Mouse (Mus musculus) hindbrain, postnatal 0 days (tissue): ENCODE measurements at regions not wholly inside any gene's neighbourhood (a gene's known extent, or its start where the extent isn't known, plus 50 kb on each side); places are given as distances from the start of the nearest gene placed in this dataset.

ENCODE experiments used
- ATAC-seq: fragments of 200-750 bp; cut with Nextera tagmentation; 2 replicates; pipeline ENCODE4 v1.8.0; 2017; ENCODE audit warnings: mild to moderate bottlenecking, moderate TSS enrichment, moderate library complexity
- DNase-seq: peaks from one replicate; pipeline ENCODE4 v3.0.0-alpha.2; 2015; ENCODE audit warnings: low spot score
- H3K27ac ChIP-seq: fragments of 300-500 bp; sonication (generic); 2 replicates; pipeline ENCODE4 v1.5.1; 2014; ENCODE audit warnings: mild to moderate bottlenecking
- H3K27me3 ChIP-seq: fragments of 300-500 bp; sonication (generic); 2 replicates; pipeline ENCODE4 v1.6.1; 2014; ENCODE audit warnings: low read length, mixed read lengths; ENCODE audit not compliant: insufficient read depth
- H3K36me3 ChIP-seq: fragments of 300-500 bp; sonication (generic); 2 replicates; pipeline ENCODE4 v1.6.1; 2014; ENCODE audit warnings: low read length, mixed read lengths; ENCODE audit not compliant: insufficient read depth
- H3K4me1 ChIP-seq: fragments of 300-500 bp; sonication (generic); 2 replicates; pipeline ENCODE4 v1.6.1; 2014; ENCODE audit warnings: antibody characterized with exemption, low read length, mixed read lengths; ENCODE audit not compliant: insufficient read depth
- H3K4me2 ChIP-seq: fragments of 300-500 bp; sonication (generic); 2 replicates; pipeline ENCODE4 v1.6.1; 2014; ENCODE audit warnings: low read depth, mild to moderate bottlenecking, low read length, moderate library complexity, mixed read lengths
- H3K4me3 ChIP-seq: fragments of 300-500 bp; sonication (generic); 2 replicates; pipeline ENCODE4 v1.5.1; 2014; ENCODE audit warnings: low read length
- H3K9ac ChIP-seq: fragments of 300-500 bp; sonication (generic); replicated peaks from 2 replicates; pipeline ENCODE4 v1.6.1; 2014; ENCODE audit warnings: mild to moderate bottlenecking, low read length, moderate library complexity, mixed read lengths
- H3K9me3 ChIP-seq: fragments of 300-500 bp; sonication (generic); 2 replicates; pipeline ENCODE4 v1.6.1; 2016; ENCODE audit warnings: low read length, mixed read lengths
- CTCF ChIP-seq: IDR thresholded peaks from 2 replicates; pipeline ENCODE4 v1.5.1; 2016; ENCODE audit warnings: antibody characterized with exemption, control low read depth, low read depth
- WGBS: fragments of 180-500 bp; shearing (Covaris S2); extraction: QIAGEN DNeasy Blood & Tissue Kit; methylation state at CpG from one replicate; pipeline ENCODE4 v1.1.7; 2014; 5-methylcytosine and 5-hydroxymethylcytosine counted together

GRCm38 (mm10) chr1:137042414-137043010 is 82.3 kb upstream of the Nr5a2 start:
- Histone ChIP-seq H3K27me3 (no peaks in the 10 kb centered on the region), H3K9me3 (no peaks in the 10 kb centered on the region), H3K4me2 (no peak overlapping the region), H3K9ac (no peak overlapping the region), H3K4me3 (no peak overlapping the region), H3K36me3 (no peaks in the 10 kb centered on the region), H3K4me1 (no peaks in the 10 kb centered on the region), H3K27ac (no peak overlapping the region)
- DNase-seq = no peak
- no peak for TF ChIP-seq CTCF
- WGBS = 72% methylated on average over 17 of the region's 17 CpGs
- no peak for ATAC-seq

- no peaks in the 10 kb centered on the region for H3K36me3 ChIP-seq
- ATAC-seq (no peak), DNase-seq (no peak)
- WGBS = 74% methylated on average over 8 of the region's 8 CpGs
- TF ChIP-seq CTCF = no peak
- H3K9me3 ChIP-seq = no peaks in the 10 kb centered on the region
- no peak overlapping the region for H3K4me2 ChIP-seq
- H3K9ac ChIP-seq = no peak overlapping the region
- no peak overlapping the region for H3K4me3 ChIP-seq
- H3K27me3 ChIP-seq = no peaks in the 10 kb centered on the region
- H3K27ac ChIP-seq = no peak overlapping the region
- no peaks in the 10 kb centered on the region for H3K4me1 ChIP-seq
Measured at GRCm38 (mm10) chr1:137040898-137041297, 80.7 kb upstream of the Nr5a2 start.

GRCm38 (mm10) chr1:137034586-137034985 is 74.3 kb upstream of the Nr5a2 start:
- 91% methylated on average over 6 of the region's 6 CpGs for WGBS

GRCm38 (mm10) chr1:137033679-137034078 is 73.4 kb upstream of the Nr5a2 start:
- DNase-seq = no peak
- no peaks in the 10 kb centered on the region for H3K4me1 ChIP-seq
- WGBS = 76% methylated on average over 5 of the region's 5 CpGs
- no peaks in the 10 kb centered on the region for H3K36me3 ChIP-seq
- no peak overlapping the region for H3K4me3 ChIP-seq
- H3K27me3 ChIP-seq = no peaks in the 10 kb centered on the region
- no peak overlapping the region for H3K4me2 ChIP-seq
- no peaks in the 10 kb centered on the region for H3K9me3 ChIP-seq
- no peak for ATAC-seq
- no peak overlapping the region for H3K27ac ChIP-seq
- no peak overlapping the region for H3K9ac ChIP-seq
- no peak for TF ChIP-seq CTCF

More at GRCm38 (mm10) chr1:137034586-137034985, 74.3 kb upstream of the Nr5a2 start:
- Histone ChIP-seq H3K4me2 (no peak overlapping the region), H3K27me3 (no peaks in the 10 kb centered on the region), H3K9ac (no peak overlapping the region), H3K4me3 (no peak overlapping the region), H3K9me3 (no peaks in the 10 kb centered on the region), H3K36me3 (no peaks in the 10 kb centered on the region), H3K4me1 (no peaks in the 10 kb centered on the region), H3K27ac (no peak overlapping the region)
- ATAC-seq (no peak), DNase-seq (no peak)
- TF ChIP-seq CTCF = no peak

GRCm38 (mm10) chr1:137023706-137024105 is 63.5 kb upstream of the Nr5a2 start:
- no peaks in the 10 kb centered on the region for H3K4me1 ChIP-seq
- H3K27ac ChIP-seq = no peak overlapping the region
- no peak for TF ChIP-seq CTCF
- no peak overlapping the region for H3K9ac ChIP-seq
- ATAC-seq = no peak
- no peak overlapping the region for H3K4me2 ChIP-seq
- WGBS = 83% methylated on average over 6 of the region's 6 CpGs
- H3K27me3 ChIP-seq = no peaks in the 10 kb centered on the region
- no peak overlapping the region for H3K4me3 ChIP-seq
- H3K36me3 ChIP-seq = no peaks in the 10 kb centered on the region
- DNase-seq = no peak
- H3K9me3 ChIP-seq = no peaks in the 10 kb centered on the region

GRCm38 (mm10) chr1:137020528-137020927 is 60.3 kb upstream of the Nr5a2 start:
- no peak for TF ChIP-seq CTCF
- Histone ChIP-seq H3K9ac (no peak overlapping the region), H3K36me3 (no peaks in the 10 kb centered on the region), H3K9me3 (no peaks in the 10 kb centered on the region), H3K4me1 (no peaks in the 10 kb centered on the region), H3K27ac (no peak overlapping the region), H3K27me3 (no peaks in the 10 kb centered on the region), H3K4me2 (no peak overlapping the region), H3K4me3 (no peak overlapping the region)
- 89% methylated on average over 1 of the region's 1 CpGs for WGBS
- DNase-seq = no peak
- ATAC-seq = no peak

- Histone ChIP-seq H3K9me3 (no peaks in the 10 kb centered on the region), H3K4me1 (no peaks in the 10 kb centered on the region), H3K9ac (no peak overlapping the region), H3K4me3 (no peak overlapping the region), H3K27ac (no peak overlapping the region), H3K36me3 (no peaks in the 10 kb centered on the region), H3K27me3 (no peaks in the 10 kb centered on the region), H3K4me2 (no peak overlapping the region)
- 85% methylated on average over 5 of the region's 5 CpGs for WGBS
- no peak for TF ChIP-seq CTCF
- ATAC-seq (no peak), DNase-seq (no peak)
Measured at GRCm38 (mm10) chr1:137017642-137018041, 57.4 kb upstream of the Nr5a2 start.
